ENCODE assay signal across 16 mouse cellular contexts in the genomic region with DNA sequence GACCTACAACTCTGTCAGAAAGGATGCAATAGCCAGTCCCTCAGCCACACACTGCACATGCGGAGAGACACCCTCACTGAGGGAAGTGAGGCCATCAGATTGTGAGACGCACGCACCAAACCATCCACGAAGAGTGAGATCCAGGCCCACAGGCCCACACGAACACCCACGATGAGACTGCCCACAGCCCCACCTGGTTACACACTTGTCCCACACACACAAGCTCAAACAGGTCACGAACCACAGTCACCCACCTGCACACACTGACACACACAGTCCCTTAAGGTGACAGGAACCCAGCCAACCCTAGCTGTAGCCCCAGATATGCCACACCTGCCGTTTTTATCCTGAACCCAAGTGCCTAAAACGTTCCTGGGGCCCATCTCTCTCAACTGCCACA.
DNase-seq lines count a peak whose midpoint lies in the region; ATAC-seq and TF ChIP-seq lines count a peak whose summit lies in the region.
"Had no signal": no experiment of that assay in that cellular context is flagged by ENCODE, and none has a peak within 500 bp of the region (broad histone marks: within the 10 kb centered on the region; RNA-seq: fewer than 3 reads in every experiment).

No protein-coding gene starts in this region.

- H3K4me3 ChIP-seq in heart, embryonic 10.5 days, result no peak overlapping the region
- H3K4me3 ChIP-seq in lung, postnatal 0 days (ENCODE audit: low read depth, low read length), result no peak overlapping the region
- no peak overlapping the region for H3K4me3 ChIP-seq in embryonic facial prominence, embryonic 12.5 days
- no peak overlapping the region for H3K4me3 ChIP-seq in limb, embryonic 13.5 days
- H3K4me3 ChIP-seq: forebrain, embryonic 15.5 days; layer of hippocampus, adult 2 months; liver, embryonic 13.5 days; midbrain, embryonic 15.5 days had no signal

- H3K9ac ChIP-seq in lung, postnatal 0 days (replicated peaks; ENCODE audit: low read depth), result no peak overlapping the region
- H3K9ac ChIP-seq in embryonic facial prominence, embryonic 12.5 days, result 0 out of 2 replicates have a peak overlapping the region, but pooled peaks have one; percentile 12
- H3K9ac ChIP-seq in limb, embryonic 13.5 days, result no peak overlapping the region
- H3K9ac ChIP-seq: forebrain, embryonic 15.5 days; liver, embryonic 13.5 days; midbrain, embryonic 15.5 days had no signal

- peak overlapping the region; percentile 37; the same call in 1 of the 2 replicates for H3K27ac ChIP-seq in heart, embryonic 10.5 days
- peak overlapping the region; percentile 33; the same call in 1 of the 2 replicates for H3K27ac ChIP-seq in lung, postnatal 0 days (ENCODE audit: low read length)
- no peak overlapping the region for H3K27ac ChIP-seq in embryonic facial prominence, embryonic 12.5 days
- 0 out of 2 replicates have a peak overlapping the region, but pooled peaks have one; percentile 10 for H3K27ac ChIP-seq in limb, embryonic 13.5 days
- H3K27ac ChIP-seq: forebrain, embryonic 15.5 days; liver, embryonic 13.5 days; midbrain, embryonic 15.5 days had no signal

- TF ChIP-seq CTCF in lung, postnatal 0 days (IDR thresholded peaks at IDR 0.05), result no peak

- no peak for TF ChIP-seq EP300 in lung, postnatal 0 days (IDR thresholded peaks at IDR 0.05)

- peaks cover 21% of the 10 kb centered on the region for H3K4me1 ChIP-seq in heart, embryonic 10.5 days
- H3K4me1 ChIP-seq in lung, postnatal 0 days (ENCODE audit: insufficient read depth, low read depth, low read length), result peaks cover 11% of the 10 kb centered on the region; the same call in 1 of the 2 replicates
- H3K4me1 ChIP-seq in embryonic facial prominence, embryonic 12.5 days, result peaks cover 8% of the 10 kb centered on the region; the same call in 1 of the 2 replicates
- peaks cover 51% of the 10 kb centered on the region for H3K4me1 ChIP-seq in limb, embryonic 13.5 days
- H3K4me1 ChIP-seq: midbrain, embryonic 15.5 days had no signal

- no peak for DNase-seq in heart, embryonic 10.5 days (ENCODE audit: low spot score)
- no peak for DNase-seq in heart, adult 8-10 months (ENCODE audit: low spot score)
- no peak for DNase-seq in lung, postnatal 0 days (ENCODE audit: low spot score)
- DNase-seq in lung, postnatal 10 days, result no peak
- DNase-seq in cerebellum, postnatal 14 days, result no peak
- no peak for DNase-seq in MN1 (ENCODE audit: low spot score)
- DNase-seq: B cell, adult 2 months; cerebellum, adult 11-12 months; liver, embryonic 13.5 days; lung, postnatal 4 days; right cerebral cortex, postnatal 14 days had no signal

- ATAC-seq in lung, postnatal 0 days, result no peak
- ATAC-seq in embryonic facial prominence, embryonic 12.5 days (ENCODE audit: insufficient number of reproducible peaks, insufficient read depth, low FRiP score, low TSS enrichment), result no peak
- no peak for ATAC-seq in limb, embryonic 13.5 days (ENCODE audit: low FRiP score, low read depth)
- ATAC-seq: forebrain, embryonic 15.5 days; midbrain, embryonic 15.5 days had no signal

- H3K27me3 ChIP-seq in heart, embryonic 10.5 days (ENCODE audit: insufficient read depth, poor library complexity, severe bottlenecking), result 0 out of 2 replicates have a peak, but pooled peaks cover 8% of the 10 kb centered on the region
- H3K27me3 ChIP-seq in lung, postnatal 0 days (replicated peaks; ENCODE audit: insufficient read depth, low read length), result no peaks in the 10 kb centered on the region
- H3K27me3 ChIP-seq in embryonic facial prominence, embryonic 12.5 days, result no peaks in the 10 kb centered on the region
- no peaks in the 10 kb centered on the region for H3K27me3 ChIP-seq in limb, embryonic 13.5 days
- H3K27me3 ChIP-seq: forebrain, embryonic 15.5 days; liver, embryonic 13.5 days; midbrain, embryonic 15.5 days had no signal

- H3K4me2 ChIP-seq in lung, postnatal 0 days (replicated peaks; ENCODE audit: low read depth, low read length), result no peak overlapping the region
- H3K4me2 ChIP-seq in embryonic facial prominence, embryonic 12.5 days (replicated peaks), result no peak overlapping the region
- H3K4me2 ChIP-seq in limb, embryonic 13.5 days (replicated peaks), result no peak overlapping the region
- H3K4me2 ChIP-seq: forebrain, embryonic 15.5 days; liver, embryonic 13.5 days; midbrain, embryonic 15.5 days had no signal

- no peaks in the 10 kb centered on the region for H3K36me3 ChIP-seq in heart, embryonic 10.5 days
- no peaks in the 10 kb centered on the region for H3K36me3 ChIP-seq in lung, postnatal 0 days (ENCODE audit: insufficient read depth, low read length)
- no peaks in the 10 kb centered on the region for H3K36me3 ChIP-seq in embryonic facial prominence, embryonic 12.5 days
- no peaks in the 10 kb centered on the region for H3K36me3 ChIP-seq in limb, embryonic 13.5 days
- H3K36me3 ChIP-seq: forebrain, embryonic 15.5 days; liver, embryonic 13.5 days; midbrain, embryonic 15.5 days had no signal

- H3K9me3 ChIP-seq in heart, embryonic 10.5 days, result no peaks in the 10 kb centered on the region
- no peaks in the 10 kb centered on the region for H3K9me3 ChIP-seq in lung, postnatal 0 days (ENCODE audit: low read length)
- H3K9me3 ChIP-seq in embryonic facial prominence, embryonic 12.5 days, result no peaks in the 10 kb centered on the region
- H3K9me3 ChIP-seq in limb, embryonic 13.5 days, result no peaks in the 10 kb centered on the region
- H3K9me3 ChIP-seq: forebrain, embryonic 15.5 days; liver, embryonic 13.5 days; midbrain, embryonic 15.5 days had no signal

- 81% methylated on average over 9 of the region's 9 CpGs for WGBS in heart, embryonic 10.5 days
- WGBS in lung, postnatal 0 days, result 77% methylated on average over 9 of the region's 9 CpGs
- 85% methylated on average over 9 of the region's 9 CpGs for WGBS in embryonic facial prominence, embryonic 12.5 days
- 82% methylated on average over 9 of the region's 9 CpGs for WGBS in limb, embryonic 13.5 days
